Mouse (Mus musculus): ENCODE measurements at regions not wholly inside any gene's neighbourhood (a gene's known extent, or its start where the extent isn't known, plus 50 kb on each side); places are given as distances from the start of the nearest gene placed in this dataset.

DNA sequence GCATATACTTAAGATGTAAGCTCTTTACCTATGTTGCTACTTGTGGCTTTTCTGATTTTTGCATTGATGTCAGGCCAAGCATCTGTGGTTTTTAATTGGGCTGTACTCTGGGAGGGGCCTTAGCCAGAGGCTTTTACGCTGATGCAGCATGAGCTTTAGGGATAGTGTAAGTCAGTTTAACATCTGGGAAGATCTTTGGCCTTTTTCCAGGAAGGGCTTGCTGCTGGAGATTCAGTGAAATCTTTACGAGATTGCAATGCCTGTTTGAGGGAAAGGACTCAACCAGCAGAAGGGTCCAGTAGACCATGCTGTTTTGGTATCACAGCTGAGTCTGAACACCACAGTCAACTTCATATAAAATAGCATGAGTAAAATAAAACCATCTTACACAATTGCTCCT is 127.6 kb upstream of the Serp2 start:
- Histone ChIP-seq H3K4me2 (ENCODE audit: low read depth, low read length) (no peak overlapping the region), H3K27me3 (ENCODE audit: control insufficient read depth, insufficient read depth, low read length) (no peaks in the 10 kb centered on the region), H3K36me3 (replicated peaks; ENCODE audit: control insufficient read depth, insufficient read depth, low read length) (no peaks in the 10 kb centered on the region), H3K27ac (ENCODE audit: low read depth) (no peak overlapping the region), H3K4me1 (ENCODE audit: control insufficient read depth, insufficient read depth) (peaks cover 22% of the 10 kb centered on the region), H3K4me3 (ENCODE audit: low read depth, low read length) (no peak overlapping the region), H3K9me3 (replicated peaks; ENCODE audit: control insufficient read depth, low read length) (no peaks in the 10 kb centered on the region), H3K9ac (replicated peaks; ENCODE audit: low read depth, low read length) (no peak overlapping the region)
- ATAC-seq (ENCODE audit: insufficient read depth, low read depth) (no peak), DNase-seq (ENCODE audit: low spot score) (no peak)
- 71% methylated on average over 2 of the region's 2 CpGs for WGBS
- no peak for TF ChIP-seq EP300 (IDR thresholded peaks at IDR 0.05; ENCODE audit: low read depth)
- TF ChIP-seq CTCF (IDR thresholded peaks at IDR 0.05; ENCODE audit: low read depth), result no peak

DNA sequence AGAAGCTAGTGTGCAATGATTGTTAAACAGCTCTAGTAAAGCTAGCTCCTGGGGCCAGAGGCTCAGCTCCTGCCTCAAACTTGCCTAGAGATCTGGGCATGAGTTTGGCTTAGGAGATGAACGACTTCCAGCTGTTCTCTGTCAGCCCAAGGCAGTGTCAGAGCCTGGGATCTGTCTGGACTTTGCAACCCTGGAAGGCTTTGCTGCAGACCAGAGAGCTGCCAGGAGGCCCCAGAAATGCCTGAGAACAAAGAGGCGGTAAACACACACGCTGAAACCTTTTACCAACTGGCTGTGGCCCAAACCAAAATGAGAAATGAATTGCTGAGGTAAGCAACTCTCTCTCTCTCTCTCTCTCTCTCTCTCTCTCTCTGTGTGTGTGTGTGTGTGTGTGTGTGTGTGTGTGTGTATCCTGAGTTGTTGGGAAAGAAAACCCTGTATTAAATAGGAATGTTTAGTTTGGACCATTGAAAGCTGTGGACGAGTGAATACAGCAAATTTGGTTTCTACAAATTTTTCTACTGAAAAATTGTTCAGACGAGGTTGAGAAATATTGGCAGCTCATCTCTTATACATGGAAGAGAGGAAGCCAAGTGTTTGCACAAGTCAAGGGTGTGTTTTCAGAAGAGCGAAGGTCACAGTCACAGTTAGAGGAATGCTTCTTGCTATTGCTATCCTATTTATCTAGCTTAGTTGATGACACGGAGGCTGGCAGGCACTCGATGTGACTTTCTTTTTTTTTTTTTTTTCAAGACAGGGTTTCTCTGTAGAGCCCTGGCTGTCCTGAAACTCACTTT is 125.1 kb upstream of the Serp2 start:
- 32% methylated on average over 8 of the region's 8 CpGs for WGBS
- no peaks in the 10 kb centered on the region for H3K27me3 ChIP-seq (ENCODE audit: control insufficient read depth, insufficient read depth, low read length)
- ATAC-seq (ENCODE audit: insufficient read depth, low read depth), result no peak; the same call in 1 of the 2 replicates

DNA sequence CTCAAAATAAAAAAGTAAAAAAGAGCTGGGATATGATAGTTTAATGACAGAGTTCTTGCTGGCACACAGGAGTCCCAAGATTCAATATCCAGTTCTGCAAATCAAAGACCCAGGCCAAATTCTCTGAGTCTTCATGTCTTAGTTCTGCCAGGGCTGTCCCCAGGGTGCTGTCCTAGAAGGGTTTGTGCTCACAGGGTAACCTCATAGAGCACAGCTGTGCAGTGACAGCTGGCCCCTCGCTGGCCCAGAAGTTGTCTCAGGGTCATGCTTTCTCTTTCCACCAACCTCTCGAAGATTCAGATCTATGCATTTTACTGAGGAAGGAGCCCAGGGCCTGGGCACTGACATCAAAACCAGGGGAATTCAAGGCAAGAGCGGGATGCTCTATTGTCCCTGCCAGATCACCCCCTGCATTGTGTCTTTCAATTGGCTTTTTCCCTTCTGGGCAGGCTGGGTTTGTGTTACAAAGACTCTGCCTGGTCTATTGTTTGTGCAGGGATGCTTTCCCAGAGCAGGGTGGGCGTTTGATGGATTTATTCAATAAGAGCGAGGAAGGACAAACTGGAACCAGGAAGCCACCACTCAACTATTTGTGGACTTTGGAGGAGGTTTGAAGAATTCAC is 121.9 kb upstream of the Serp2 start:
- TF ChIP-seq EP300 (IDR thresholded peaks at IDR 0.05; ENCODE audit: low read depth) (no peak), CTCF (IDR thresholded peaks at IDR 0.05; ENCODE audit: low read depth) (no peak)
- Histone ChIP-seq H3K27ac (ENCODE audit: low read depth) (no peak overlapping the region), H3K4me1 (ENCODE audit: control insufficient read depth, insufficient read depth) (peaks cover 26% of the 10 kb centered on the region), H3K4me3 (ENCODE audit: low read depth, low read length) (no peak overlapping the region), H3K9me3 (replicated peaks; ENCODE audit: control insufficient read depth, low read length) (no peaks in the 10 kb centered on the region), H3K36me3 (replicated peaks; ENCODE audit: control insufficient read depth, insufficient read depth, low read length) (no peaks in the 10 kb centered on the region), H3K9ac (replicated peaks; ENCODE audit: low read depth, low read length) (no peak overlapping the region), H3K27me3 (ENCODE audit: control insufficient read depth, insufficient read depth, low read length) (no peaks in the 10 kb centered on the region), H3K4me2 (ENCODE audit: low read depth, low read length) (no peak overlapping the region)
- WGBS, result 61% methylated on average over 5 of the region's 5 CpGs
- DNase-seq (ENCODE audit: low spot score), result no peak
- no peak for ATAC-seq (ENCODE audit: insufficient read depth, low read depth)

More for the DNA sequence above, 125.1 kb upstream of the Serp2 start:
- Histone ChIP-seq H3K27ac (ENCODE audit: low read depth) (peak overlapping the region; percentile 23), H3K36me3 (replicated peaks; ENCODE audit: control insufficient read depth, insufficient read depth, low read length) (no peaks in the 10 kb centered on the region), H3K9ac (replicated peaks; ENCODE audit: low read depth, low read length) (no peak overlapping the region), H3K4me1 (ENCODE audit: control insufficient read depth, insufficient read depth) (peaks cover 10% of the 10 kb centered on the region; the same call in 1 of the 2 replicates), H3K9me3 (replicated peaks; ENCODE audit: control insufficient read depth, low read length) (no peaks in the 10 kb centered on the region), H3K4me2 (ENCODE audit: low read depth, low read length) (no peak overlapping the region), H3K4me3 (ENCODE audit: low read depth, low read length) (no peak overlapping the region)
- DNase-seq (ENCODE audit: low spot score), result peak; percentile 54
- TF ChIP-seq CTCF (IDR thresholded peaks at IDR 0.05; ENCODE audit: low read depth) (no peak), EP300 (IDR thresholded peaks at IDR 0.05; ENCODE audit: low read depth) (no peak)

DNA sequence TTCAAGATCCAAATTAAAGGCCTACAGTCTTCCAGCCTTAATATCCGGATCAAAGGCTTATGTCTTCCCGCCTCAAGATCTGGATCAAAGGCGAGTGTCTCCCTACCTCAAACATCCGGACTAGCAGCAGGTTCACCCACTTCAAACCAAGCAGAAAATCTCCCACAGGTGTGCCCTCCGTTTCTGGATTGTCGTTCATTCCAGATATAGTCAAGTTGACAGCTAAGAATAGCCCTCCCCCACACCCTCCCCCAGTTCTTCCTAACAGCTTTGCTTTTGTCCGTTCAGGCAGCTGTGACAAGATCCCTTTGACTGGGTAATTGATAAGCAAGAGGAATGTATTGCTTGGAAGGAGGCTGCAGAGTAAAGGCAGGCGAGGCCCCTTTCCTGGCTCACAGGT is 118.3 kb upstream of the Serp2 start:
- Histone ChIP-seq H3K4me3 (ENCODE audit: low read depth, low read length) (no peak overlapping the region), H3K27ac (ENCODE audit: low read depth) (no peak overlapping the region), H3K4me1 (ENCODE audit: control insufficient read depth, insufficient read depth) (peaks cover 21% of the 10 kb centered on the region), H3K36me3 (replicated peaks; ENCODE audit: control insufficient read depth, insufficient read depth, low read length) (no peaks in the 10 kb centered on the region), H3K9ac (replicated peaks; ENCODE audit: low read depth, low read length) (no peak overlapping the region), H3K9me3 (replicated peaks; ENCODE audit: control insufficient read depth, low read length) (no peaks in the 10 kb centered on the region), H3K27me3 (ENCODE audit: control insufficient read depth, insufficient read depth, low read length) (no peaks in the 10 kb centered on the region), H3K4me2 (ENCODE audit: low read depth, low read length) (no peak overlapping the region)
- no peak for TF ChIP-seq EP300 (IDR thresholded peaks at IDR 0.05; ENCODE audit: low read depth)
- no peak for TF ChIP-seq CTCF (IDR thresholded peaks at IDR 0.05; ENCODE audit: low read depth)
- WGBS, result 31% methylated on average over 8 of the region's 8 CpGs
- DNase-seq (ENCODE audit: low spot score) (no peak), ATAC-seq (ENCODE audit: insufficient read depth, low read depth) (no peak)

DNA sequence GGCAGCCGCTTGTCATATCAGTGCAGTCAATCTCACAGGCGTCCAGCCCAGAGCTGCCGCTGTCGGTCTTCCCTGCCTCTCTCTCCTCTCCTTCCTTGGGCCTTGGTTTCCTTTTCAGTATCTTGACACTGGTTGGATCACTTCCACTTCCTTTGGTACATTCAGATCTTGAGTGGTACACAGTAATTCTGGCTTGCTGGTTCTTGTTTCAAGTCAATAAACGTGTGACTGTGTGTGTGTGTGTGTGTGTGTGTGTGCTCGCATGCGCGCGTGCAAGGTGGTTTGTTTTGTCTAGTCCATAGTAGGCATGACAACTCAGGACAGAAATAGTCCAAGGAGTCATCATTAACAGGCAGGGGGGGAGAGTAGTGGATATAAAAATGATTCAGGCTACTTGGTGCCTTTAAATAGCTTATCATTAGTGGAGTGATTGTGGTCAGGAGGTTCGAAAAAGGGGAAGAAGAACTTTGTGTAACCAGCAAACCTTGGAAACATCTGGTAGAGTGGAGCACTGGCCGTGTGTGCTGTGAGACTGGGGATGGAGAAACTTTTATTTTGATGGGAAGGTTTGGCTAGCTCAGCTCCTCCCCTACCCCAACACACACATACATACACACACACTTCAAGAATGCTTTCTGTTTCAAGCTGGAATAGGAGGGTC is 117.1 kb upstream of the Serp2 start:
- no peak for TF ChIP-seq EP300 (IDR thresholded peaks at IDR 0.05; ENCODE audit: low read depth)
- TF ChIP-seq CTCF (IDR thresholded peaks at IDR 0.05; ENCODE audit: low read depth), result no peak
- peaks cover 21% of the 10 kb centered on the region for H3K4me1 ChIP-seq (ENCODE audit: control insufficient read depth, insufficient read depth)
- H3K27ac ChIP-seq (ENCODE audit: low read depth), result peak overlapping the region; percentile 64; the same call in 1 of the 2 replicates
- no peaks in the 10 kb centered on the region for H3K27me3 ChIP-seq (ENCODE audit: control insufficient read depth, insufficient read depth, low read length)
- H3K9ac ChIP-seq (replicated peaks; ENCODE audit: low read depth, low read length), result 0 out of 2 replicates have a peak overlapping the region, but pooled peaks have one; percentile 9
- H3K9me3 ChIP-seq (replicated peaks; ENCODE audit: control insufficient read depth, low read length), result no peaks in the 10 kb centered on the region
- no peak overlapping the region for H3K4me3 ChIP-seq (ENCODE audit: low read depth, low read length)
- ATAC-seq (ENCODE audit: insufficient read depth, low read depth), result peak; percentile 80
- H3K36me3 ChIP-seq (replicated peaks; ENCODE audit: control insufficient read depth, insufficient read depth, low read length), result no peaks in the 10 kb centered on the region
- peak; percentile 74 for DNase-seq (ENCODE audit: low spot score)
- WGBS, result 24% methylated on average over 11 of the region's 11 CpGs
- peak overlapping the region; percentile 35 for H3K4me2 ChIP-seq (ENCODE audit: low read depth, low read length)
